Mouse (Mus musculus) kidney, embryonic 14.5 days (tissue): ENCODE measurements around the gene Gnmt. TPM values are rescaled to one million over a fixed set of nuclear protein-coding genes. Genes with fewer than 3 reads are reported as not detected.

ENCODE experiments used
- ATAC-seq: fragments of 200-750 bp; cut with Nextera tagmentation; 2 replicates; pipeline ENCODE4 v1.8.0; 2017; ENCODE audit warnings: moderate number of reproducible peaks, mild to moderate bottlenecking, moderate TSS enrichment, moderate library complexity; ENCODE audit not compliant: low FRiP score, low TSS enrichment
- H3K27ac ChIP-seq: fragments of 300-500 bp; sonication (generic); 2 replicates; pipeline ENCODE4 v1.5.1; 2014; ENCODE audit warnings: low read depth, mild to moderate bottlenecking, low read length, moderate library complexity, mixed read lengths
- H3K27me3 ChIP-seq: fragments of 300-500 bp; sonication (generic); 2 replicates; pipeline ENCODE4 v1.6.1; 2014; ENCODE audit warnings: mild to moderate bottlenecking, low read length; ENCODE audit not compliant: control insufficient read depth, insufficient read depth
- H3K36me3 ChIP-seq: fragments of 300-500 bp; sonication (generic); 2 replicates; pipeline ENCODE4 v1.6.1; 2014; ENCODE audit warnings: low read length, mixed read lengths; ENCODE audit not compliant: control insufficient read depth, insufficient read depth
- H3K4me1 ChIP-seq: fragments of 300-500 bp; sonication (generic); 2 replicates; pipeline ENCODE4 v1.6.1; 2014; ENCODE audit warnings: low read length, mixed read lengths; ENCODE audit not compliant: control insufficient read depth, insufficient read depth
- H3K4me2 ChIP-seq: fragments of 300-500 bp; sonication (generic); replicated peaks from 2 replicates; pipeline ENCODE4 v1.6.1; 2014; ENCODE audit warnings: low read depth, mild to moderate bottlenecking, low read length
- H3K4me3 ChIP-seq: fragments of 300-500 bp; sonication (generic); 2 replicates; pipeline ENCODE4 v1.5.1; 2014; ENCODE audit warnings: mild to moderate bottlenecking, low read length
- H3K9ac ChIP-seq: fragments of 300-500 bp; sonication (generic); 2 replicates; pipeline ENCODE4 v1.6.1; 2014; ENCODE audit warnings: low read depth, mild to moderate bottlenecking, low read length, moderate library complexity
- H3K9me3 ChIP-seq: fragments of 300-500 bp; sonication (generic); 2 replicates; pipeline ENCODE4 v1.6.1; 2016; ENCODE audit warnings: low read length; ENCODE audit not compliant: control insufficient read depth
- WGBS: fragments of 180-500 bp; shearing (Covaris S2); extraction: QIAGEN DNeasy Blood & Tissue Kit; methylation state at CpG from one replicate; pipeline ENCODE4 v1.1.7; 2014; 5-methylcytosine and 5-hydroxymethylcytosine counted together
- polyA plus RNA-seq: library from polyadenylated mRNA; unstranded; fragments of >200 nt; fragmentation: Nextera tagmentation; extraction: Ambion mirVana; gene quantifications from 2 replicates; pipeline ENCODE4 v1.2.1, GENCODE M21; 2014

Gene Gnmt
- polyA plus RNA-seq, result 0.43 and 1.0 TPM in 2 replicates

DNA sequence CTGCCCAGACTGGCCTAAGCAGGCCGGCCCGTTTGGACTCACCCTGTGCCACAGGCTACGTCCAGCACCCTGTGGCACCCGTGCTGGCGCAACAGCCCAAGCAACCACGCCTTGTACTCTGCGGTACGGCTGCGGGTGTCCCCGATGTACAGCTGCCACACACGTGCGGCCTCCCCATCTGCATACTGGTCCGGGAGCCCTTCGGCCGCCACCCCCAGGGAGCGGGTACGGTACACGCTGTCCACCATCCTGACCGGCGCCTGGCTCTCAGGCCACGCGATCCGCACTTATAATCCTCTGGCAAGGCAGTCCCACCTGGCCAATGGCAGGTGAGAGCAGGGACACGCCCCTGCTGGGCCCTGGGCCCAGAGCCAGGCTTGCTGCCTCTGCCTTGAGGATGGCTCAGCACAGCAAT, at the start of gene Gnmt:
Gnmt (minus strand) TSS at position 265 of the 415 bp plus-strand sequence.
- WGBS, result 12% methylated on average over 24 of the region's 24 CpGs
- Histone ChIP-seq H3K4me2 (peak within 1 kb of the TSS; percentile 40), H3K4me1 (no peaks in the 10 kb centered on the region), H3K36me3 (peaks cover 13% of the 10 kb centered on the region; the same call in 1 of the 2 replicates), H3K27me3 (peaks cover 9% of the 10 kb centered on the region), H3K9ac (0 out of 2 replicates have a peak within 1 kb of the TSS, but pooled peaks have one; percentile 37), H3K27ac (no peak within 1 kb of the TSS), H3K9me3 (no peaks in the 10 kb centered on the region), H3K4me3 (peak within 1 kb of the TSS; percentile 10; the same call in 1 of the 2 replicates)
- peak; percentile 54 for ATAC-seq

DNA sequence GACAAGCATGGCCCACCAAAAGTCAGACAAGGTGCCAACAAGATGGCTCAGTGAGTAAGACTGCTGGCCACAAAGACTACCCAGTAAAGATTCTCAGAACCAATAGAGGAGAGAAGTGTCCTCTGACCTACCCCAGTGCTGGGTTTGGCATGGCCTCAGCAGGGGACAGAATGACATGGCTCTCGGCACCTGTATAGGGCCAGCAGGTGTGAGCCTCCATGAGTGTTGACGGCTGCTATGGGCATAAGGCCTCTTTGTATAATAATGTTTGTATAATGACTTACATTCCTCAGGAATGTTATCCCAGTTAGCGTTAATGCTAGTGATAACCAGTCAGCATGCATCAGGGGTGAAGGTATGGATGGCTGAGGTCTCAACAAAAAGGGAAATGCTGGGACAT, 47.1 kb upstream of the Gnmt start:
- no peak overlapping the region for H3K9ac ChIP-seq
- no peak for ATAC-seq
- no peak overlapping the region for H3K4me3 ChIP-seq
- peak overlapping the region; percentile 4; the same call in 1 of the 2 replicates for H3K27ac ChIP-seq
- WGBS, result 80% methylated on average over 3 of the region's 3 CpGs
- no peaks in the 10 kb centered on the region for H3K27me3 ChIP-seq
- H3K9me3 ChIP-seq, result no peaks in the 10 kb centered on the region
- peaks cover 7% of the 10 kb centered on the region; the same call in 1 of the 2 replicates for H3K4me1 ChIP-seq
- no peak overlapping the region for H3K4me2 ChIP-seq
- peaks cover 64% of the 10 kb centered on the region for H3K36me3 ChIP-seq

- no peak overlapping the region for H3K27ac ChIP-seq
Observed at GRCm38 (mm10) chr17:46775070-46775469, 46.1 kb upstream of the Gnmt start.

DNA sequence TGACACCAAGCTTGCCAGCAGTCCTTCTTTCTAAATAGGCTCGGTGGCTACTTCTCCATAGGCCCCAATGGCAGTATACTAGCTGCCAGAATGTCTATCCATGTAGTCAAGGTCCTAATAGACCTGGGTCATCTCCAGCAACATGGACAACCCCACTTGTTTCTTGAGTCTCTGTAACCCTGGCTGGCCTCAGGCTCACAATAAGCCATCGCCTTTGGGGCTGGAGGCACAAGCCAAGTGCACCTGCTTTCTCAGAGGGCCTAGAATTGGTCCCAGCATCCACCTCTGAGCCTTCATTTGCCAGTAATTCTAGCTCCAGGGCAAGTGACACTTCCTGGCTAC, 45.1 kb upstream of the Gnmt start:
- 48% methylated on average over 2 of the region's 2 CpGs for whole genome bisulfite sequencing
- no peaks in the 10 kb centered on the region for H3K9me3 ChIP-seq
- H3K27ac ChIP-seq, result no peak overlapping the region
- H3K4me1 ChIP-seq, result peaks cover 7% of the 10 kb centered on the region; the same call in 1 of the 2 replicates
- H3K4me3 ChIP-seq, result no peak overlapping the region
- peaks cover 50% of the 10 kb centered on the region for H3K36me3 ChIP-seq
- ATAC-seq, result no peak
- no peak overlapping the region for H3K9ac ChIP-seq
- H3K4me2 ChIP-seq, result no peak overlapping the region; the same call in 1 of the 2 replicates
- no peaks in the 10 kb centered on the region for H3K27me3 ChIP-seq

More at GRCm38 (mm10) chr17:46775070-46775469, 46.1 kb upstream of the Gnmt start:
- Histone ChIP-seq H3K36me3 (peaks cover 59% of the 10 kb centered on the region), H3K9me3 (no peaks in the 10 kb centered on the region), H3K9ac (no peak overlapping the region), H3K4me3 (no peak overlapping the region), H3K4me2 (no peak overlapping the region), H3K4me1 (peaks cover 7% of the 10 kb centered on the region; the same call in 1 of the 2 replicates), H3K27me3 (no peaks in the 10 kb centered on the region)
- 95% methylated on average over 9 of the region's 9 CpGs for WGBS
- no peak for ATAC-seq

GRCm38 (mm10) chr17:46773278-46774130, 44.5 kb upstream of the Gnmt start:
- Histone ChIP-seq H3K4me3 (peak overlapping the region; percentile 60), H3K36me3 (peaks cover 44% of the 10 kb centered on the region), H3K27me3 (no peaks in the 10 kb centered on the region), H3K9me3 (no peaks in the 10 kb centered on the region), H3K4me1 (peaks cover 7% of the 10 kb centered on the region; the same call in 1 of the 2 replicates), H3K9ac (peak overlapping the region; percentile 78), H3K27ac (peak overlapping the region; percentile 44; the same call in 1 of the 2 replicates), H3K4me2 (peak overlapping the region; percentile 57)
- 12% methylated on average over 19 of the region's 20 CpGs for WGBS
- ATAC-seq, result no peak

- Histone ChIP-seq H3K27me3 (no peaks in the 10 kb centered on the region), H3K4me3 (peak within 1 kb of the TSS; percentile 60), H3K4me2 (peak within 1 kb of the TSS; percentile 57), H3K9me3 (no peaks in the 10 kb centered on the region), H3K27ac (peak within 1 kb of the TSS; percentile 44), H3K4me1 (peaks cover 7% of the 10 kb centered on the region; the same call in 1 of the 2 replicates), H3K36me3 (peaks cover 35% of the 10 kb centered on the region), H3K9ac (peak within 1 kb of the TSS; percentile 78)
- peak; percentile 89 for ATAC-seq
- under 1% methylated on average over 50 of the region's 50 CpGs for WGBS
Observed at GRCm38 (mm10) chr17:46772404-46773277, 43.7 kb upstream of the Gnmt start, which contains the start of gene 2310039H08Rik. Gene 2310039H08Rik (plus strand): TSS chr17:46772635.

- peak overlapping the region; percentile 57 for H3K4me2 ChIP-seq
- H3K9me3 ChIP-seq, result no peaks in the 10 kb centered on the region
- peak; percentile 45 for ATAC-seq
- H3K27me3 ChIP-seq, result no peaks in the 10 kb centered on the region
- WGBS, result 8% methylated on average over 5 of the region's 5 CpGs
- H3K4me1 ChIP-seq, result peaks cover 7% of the 10 kb centered on the region; the same call in 1 of the 2 replicates
- peak overlapping the region; percentile 78; the same call in 1 of the 2 replicates for H3K9ac ChIP-seq
- peak overlapping the region; percentile 44 for H3K27ac ChIP-seq
- peaks cover 29% of the 10 kb centered on the region for H3K36me3 ChIP-seq
- peak overlapping the region; percentile 60 for H3K4me3 ChIP-seq
Observed at GRCm38 (mm10) chr17:46772038-46772403, 43.1 kb upstream of the Gnmt start.

- H3K27me3 ChIP-seq, result no peaks in the 10 kb centered on the region
- ATAC-seq, result no peak
- H3K4me3 ChIP-seq, result peak overlapping the region; percentile 60
- H3K4me2 ChIP-seq, result peak overlapping the region; percentile 57
- peaks cover 27% of the 10 kb centered on the region for H3K36me3 ChIP-seq
- H3K4me1 ChIP-seq, result peaks cover 7% of the 10 kb centered on the region; the same call in 1 of the 2 replicates
- H3K27ac ChIP-seq, result no peak overlapping the region
- H3K9ac ChIP-seq, result peak overlapping the region; percentile 78; the same call in 1 of the 2 replicates
- WGBS, result 61% methylated on average over 17 of the region's 17 CpGs
- no peaks in the 10 kb centered on the region for H3K9me3 ChIP-seq
Observed at GRCm38 (mm10) chr17:46771616-46772015, 42.6 kb upstream of the Gnmt start.
